8 mouse cellular contexts compared by ENCODE assay signal in the genomic region with DNA sequence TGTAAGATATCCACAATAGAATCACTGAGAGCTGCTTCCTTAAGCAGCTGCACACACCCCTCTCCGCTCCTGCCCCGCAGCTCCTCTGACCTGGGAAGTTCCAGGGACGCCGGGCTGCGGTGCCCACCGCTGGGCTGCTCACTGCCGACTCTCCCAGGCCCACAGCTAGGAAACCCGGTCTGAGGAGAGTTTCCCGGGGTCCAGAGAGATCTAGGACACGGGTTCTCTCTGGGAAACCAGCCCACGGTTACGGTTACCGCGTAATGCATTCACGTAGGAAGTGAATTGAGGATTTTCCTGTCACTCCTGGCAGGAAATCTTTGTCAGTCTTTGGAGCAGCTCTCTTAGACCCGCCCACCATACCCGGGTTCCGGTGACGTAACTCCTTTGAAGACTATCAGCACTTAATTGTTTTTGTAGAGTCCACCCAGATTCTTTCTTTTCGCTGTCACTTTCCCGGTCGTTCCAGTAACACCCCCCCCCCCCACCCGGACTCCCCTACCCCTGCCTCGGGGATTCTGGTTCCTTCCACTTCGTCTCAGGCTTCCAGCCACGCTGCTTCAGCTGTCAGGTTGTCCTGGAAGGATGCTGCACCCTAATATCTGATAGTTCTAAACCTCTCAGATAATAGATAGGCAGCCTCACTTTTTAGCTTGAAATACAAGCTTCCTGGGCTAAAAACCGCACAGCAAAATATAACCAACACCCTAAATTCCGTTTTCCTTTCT. TPM values are rescaled to one million over a fixed set of nuclear protein-coding genes. Genes with fewer than 3 reads are reported as not detected.
DNase-seq lines count a peak whose midpoint lies in the region; ATAC-seq lines count a peak whose summit lies in the region.

No protein-coding gene starts in this region.

- peak overlapping the region; percentile 41 for H3K4me2 ChIP-seq in midbrain, embryonic 11.5 days

- peak overlapping the region; percentile 89 for H3K9ac ChIP-seq in midbrain, embryonic 11.5 days (ENCODE audit: low read length)

- H3K27me3 ChIP-seq in embryonic facial prominence, embryonic 10.5 days (replicated peaks; ENCODE audit: low read depth, poor library complexity, severe bottlenecking): no peaks in the 10 kb centered on the region
- H3K27me3 ChIP-seq in midbrain, embryonic 11.5 days (ENCODE audit: control insufficient read depth, insufficient read depth, low read length): no peaks in the 10 kb centered on the region

- intact Hi-C loops in left cerebral cortex, postnatal 4 days (cut with DNase I): no loop called here

- 1% methylated on average over 28 of the region's 28 CpGs for WGBS in embryonic facial prominence, embryonic 10.5 days
- 2% methylated on average over 28 of the region's 28 CpGs for WGBS in midbrain, embryonic 11.5 days

- H3K4me3 ChIP-seq in embryonic facial prominence, embryonic 10.5 days: peak overlapping the region; percentile 71
- peak overlapping the region; percentile 60 for H3K4me3 ChIP-seq in midbrain, embryonic 11.5 days (ENCODE audit: low read depth, low read length)

- peak overlapping the region; percentile 90 for H3K27ac ChIP-seq in embryonic facial prominence, embryonic 10.5 days (replicated peaks)
- H3K27ac ChIP-seq in midbrain, embryonic 11.5 days (ENCODE audit: low read depth, low read length): peak overlapping the region; percentile 86

- peak; percentile 3 for DNase-seq in spleen, adult 12 weeks (ENCODE audit: low spot score)
- DNase-seq in spleen, postnatal 14 days (ENCODE audit: low spot score in 2 of 2): no peak
- DNase-seq in embryonic facial prominence, embryonic 10.5 days (ENCODE audit: low spot score): peak; percentile 83
- peak; percentile 97 for DNase-seq in heart, adult 11 months
- peak; percentile 62 for DNase-seq in kidney, adult 11 months
- peak; percentile 79 for DNase-seq in left cerebral cortex, postnatal 4 days
- peak; percentile 96 for DNase-seq in midbrain, embryonic 11.5 days (ENCODE audit: low spot score, missing footprints)
- DNase-seq in spleen, adult 18-20 months: peak; percentile 8 to 35

- H3K4me1 ChIP-seq in embryonic facial prominence, embryonic 10.5 days: peaks cover 8% of the 10 kb centered on the region; the same call in 1 of the 2 replicates
- H3K4me1 ChIP-seq in midbrain, embryonic 11.5 days (ENCODE audit: control insufficient read depth, insufficient read depth, low read length): no peaks in the 10 kb centered on the region

- H3K36me3 ChIP-seq in embryonic facial prominence, embryonic 10.5 days (replicated peaks): peaks cover 17% of the 10 kb centered on the region
- peaks cover 2% of the 10 kb centered on the region; the same call in 1 of the 2 replicates for H3K36me3 ChIP-seq in midbrain, embryonic 11.5 days (ENCODE audit: control insufficient read depth, insufficient read depth, low read length)

- H3K9me3 ChIP-seq in embryonic facial prominence, embryonic 10.5 days: no peaks in the 10 kb centered on the region
- no peaks in the 10 kb centered on the region for H3K9me3 ChIP-seq in midbrain, embryonic 11.5 days (ENCODE audit: control insufficient read depth, low read length)

- ATAC-seq in midbrain, embryonic 11.5 days (ENCODE audit: low FRiP score): peak; percentile 98

RNA-seq across cellular contexts. Expression of a gene that starts 49.3 kb away (rescaled TPM):
- 15.2 and 18.1 TPM in 2 replicates for polyA plus RNA-seq in embryonic facial prominence, embryonic 10.5 days (2016; fragmentation: Nextera tagmentation; extraction: Ambion mirVana)
- 10 to 100 TPM; 21.8 to 23.1 TPM for total RNA-seq in left cerebral cortex, postnatal 4 days (2021)
- 24.9 and 25.9 TPM in 2 replicates for polyA plus RNA-seq in midbrain, embryonic 11.5 days (2014; fragmentation: Nextera tagmentation; extraction: Ambion mirVana)

Comparison
In these comparisons a context has a peak if more than half of its experiments do, and no peak if none do; other contexts are left out.
1. DNase-seq: peak in spleen, adult 12 weeks (single experiment), embryonic facial prominence, embryonic 10.5 days (single experiment), heart, adult 11 months (single experiment), kidney, adult 11 months (single experiment), left cerebral cortex, postnatal 4 days (single experiment), midbrain, embryonic 11.5 days (single experiment) and spleen, adult 18-20 months (2 of 2); none in spleen, postnatal 14 days (0 of 2).